In genomic region chr9:102634453-102634852, GRCm38 (mm10) we compare ENCODE assay signal across 22 mouse cellular contexts. TPM values are rescaled to one million over a fixed set of nuclear protein-coding genes. Genes with fewer than 3 reads are reported as not detected.
DNase-seq lines count a peak whose midpoint lies in the region; ATAC-seq and TF ChIP-seq lines count a peak whose summit lies in the region.
"Had no signal": no experiment of that assay in that cellular context is flagged by ENCODE, and none has a peak within 500 bp of the region (broad histone marks: within the 10 kb centered on the region; RNA-seq: fewer than 3 reads in every experiment).

No protein-coding gene starts in this region.

- TF ChIP-seq CTCF in heart, adult 2 months (IDR thresholded peaks at IDR 0.05), result no peak
- no peak for TF ChIP-seq CTCF in lung, postnatal 0 days (IDR thresholded peaks at IDR 0.05)
- no peak for TF ChIP-seq CTCF in embryonic fibroblast, embryonic 13.5 days (IDR thresholded peaks at IDR 0.05; ENCODE audit: borderline replicate concordance, insufficient read depth, low read length)

- H3K4me3 ChIP-seq in heart, embryonic 12.5 days, result no peak overlapping the region
- no peak overlapping the region for H3K4me3 ChIP-seq in heart, adult 2 months
- H3K4me3 ChIP-seq in heart, embryonic 16.5 days (ENCODE audit: low read length), result no peak overlapping the region
- no peak overlapping the region for H3K4me3 ChIP-seq in lung, postnatal 0 days (ENCODE audit: low read depth, low read length)
- H3K4me3 ChIP-seq in embryonic fibroblast, embryonic 13.5 days (ENCODE audit: insufficient read depth, low read length), result no peak overlapping the region
- H3K4me3 ChIP-seq: embryonic facial prominence, embryonic 15.5 days; forebrain, embryonic 12.5 days; hindbrain, embryonic 10.5 days; intestine, embryonic 15.5 days had no signal

- no peaks in the 10 kb centered on the region for H3K79me2 ChIP-seq in heart, adult 2 months (replicated peaks; ENCODE audit: control insufficient read depth, insufficient read depth, low read length)

- no peak overlapping the region; the same call in 1 of the 2 replicates for H3K9ac ChIP-seq in heart, embryonic 12.5 days
- H3K9ac ChIP-seq in heart, adult 2 months (ENCODE audit: low read depth, low read length), result no peak overlapping the region
- H3K9ac ChIP-seq in heart, embryonic 16.5 days (ENCODE audit: low read length), result no peak overlapping the region
- no peak overlapping the region for H3K9ac ChIP-seq in lung, postnatal 0 days (replicated peaks; ENCODE audit: low read depth)
- H3K9ac ChIP-seq: embryonic facial prominence, embryonic 15.5 days; forebrain, embryonic 12.5 days; hindbrain, embryonic 14.5 days had no signal

- H3K27me3 ChIP-seq in heart, embryonic 12.5 days (replicated peaks), result no peaks in the 10 kb centered on the region
- no peaks in the 10 kb centered on the region for H3K27me3 ChIP-seq in heart, adult 2 months (ENCODE audit: control insufficient read depth, insufficient read depth, low read length)
- no peaks in the 10 kb centered on the region for H3K27me3 ChIP-seq in heart, embryonic 16.5 days (ENCODE audit: control insufficient read depth, insufficient read depth, low read length)
- no peaks in the 10 kb centered on the region for H3K27me3 ChIP-seq in lung, postnatal 0 days (replicated peaks; ENCODE audit: insufficient read depth, low read length)
- H3K27me3 ChIP-seq: CH12.LX; embryonic facial prominence, embryonic 15.5 days; forebrain, embryonic 12.5 days; intestine, embryonic 15.5 days had no signal

- TF ChIP-seq POLR2A in heart, adult 2 months (IDR thresholded peaks at IDR 0.05; ENCODE audit: insufficient read depth, low read depth, low read length), result no peak
- TF ChIP-seq POLR2A in embryonic fibroblast, embryonic 13.5 days (IDR thresholded peaks at IDR 0.05; ENCODE audit: low read depth, low read length), result no peak

- no peaks in the 10 kb centered on the region for H3K9me3 ChIP-seq in heart, embryonic 12.5 days (replicated peaks)
- no peaks in the 10 kb centered on the region for H3K9me3 ChIP-seq in heart, embryonic 16.5 days (replicated peaks; ENCODE audit: control insufficient read depth, low read length)
- no peaks in the 10 kb centered on the region for H3K9me3 ChIP-seq in lung, postnatal 0 days (ENCODE audit: low read length)
- H3K9me3 ChIP-seq: embryonic facial prominence, embryonic 15.5 days; forebrain, embryonic 12.5 days; hindbrain, embryonic 10.5 days; intestine, embryonic 15.5 days had no signal

- no peak for TF ChIP-seq EP300 in heart, adult 2 months (IDR thresholded peaks at IDR 0.05; ENCODE audit: insufficient read depth, low read depth, low read length)
- peak; percentile 92 for TF ChIP-seq EP300 in lung, postnatal 0 days (IDR thresholded peaks at IDR 0.05)

- H3K36me3 ChIP-seq in heart, embryonic 12.5 days, result peaks cover 15% of the 10 kb centered on the region
- H3K36me3 ChIP-seq in heart, adult 2 months (ENCODE audit: control insufficient read depth, insufficient read depth, low read length), result no peaks in the 10 kb centered on the region
- peaks cover 4% of the 10 kb centered on the region; the same call in 1 of the 2 replicates for H3K36me3 ChIP-seq in heart, embryonic 16.5 days (ENCODE audit: control insufficient read depth, insufficient read depth)
- H3K36me3 ChIP-seq in lung, postnatal 0 days (ENCODE audit: insufficient read depth, low read length), result no peaks in the 10 kb centered on the region; the same call in 1 of the 2 replicates
- H3K36me3 ChIP-seq: intestine, embryonic 15.5 days had no signal

- H3K27ac ChIP-seq in heart, embryonic 12.5 days (ENCODE audit: poor library complexity, severe bottlenecking), result peak overlapping the region; percentile 44
- no peak overlapping the region for H3K27ac ChIP-seq in heart, adult 2 months
- peak overlapping the region; percentile 84 for H3K27ac ChIP-seq in heart, embryonic 16.5 days (ENCODE audit: low read length)
- H3K27ac ChIP-seq in lung, postnatal 0 days (ENCODE audit: low read length), result no peak overlapping the region
- peak overlapping the region; percentile 69 for H3K27ac ChIP-seq in embryonic fibroblast, embryonic 13.5 days (ENCODE audit: insufficient read depth, low read length)
- H3K27ac ChIP-seq: embryonic facial prominence, embryonic 15.5 days; forebrain, embryonic 12.5 days; hindbrain, embryonic 14.5 days; intestine, embryonic 15.5 days had no signal

- ATAC-seq in heart, embryonic 12.5 days (ENCODE audit: insufficient number of reproducible peaks, low FRiP score), result no peak
- ATAC-seq in heart, embryonic 16.5 days (replicated peaks; ENCODE audit: extremely low read depth, insufficient read depth, low FRiP score), result peak; percentile 74
- ATAC-seq in lung, postnatal 0 days, result peak; percentile 40
- ATAC-seq: forebrain, embryonic 16.5 days; intestine, embryonic 15.5 days had no signal

- H3K4me1 ChIP-seq in heart, embryonic 12.5 days (replicated peaks), result peaks cover 41% of the 10 kb centered on the region
- no peaks in the 10 kb centered on the region; the same call in 1 of the 2 replicates for H3K4me1 ChIP-seq in heart, adult 2 months (ENCODE audit: control insufficient read depth, insufficient read depth, low read length)
- H3K4me1 ChIP-seq in heart, embryonic 16.5 days (ENCODE audit: control insufficient read depth, insufficient read depth, low read length), result peaks cover 29% of the 10 kb centered on the region
- peaks cover 6% of the 10 kb centered on the region; the same call in 1 of the 2 replicates for H3K4me1 ChIP-seq in lung, postnatal 0 days (ENCODE audit: insufficient read depth, low read depth, low read length)
- H3K4me1 ChIP-seq in embryonic fibroblast, embryonic 13.5 days (ENCODE audit: control insufficient read depth, insufficient read depth, low read length), result peaks cover 23% of the 10 kb centered on the region

- 38% methylated on average over 8 of the region's 8 CpGs for WGBS in heart, embryonic 12.5 days
- 61% methylated on average over 8 of the region's 8 CpGs for WGBS in heart, adult 2 months
- WGBS in heart, embryonic 16.5 days, result 32% methylated on average over 8 of the region's 8 CpGs
- 64% methylated on average over 8 of the region's 8 CpGs for WGBS in lung, postnatal 0 days

- DNase-seq in heart, adult 2 months, result no peak
- no peak for DNase-seq in heart, postnatal 10 days
- peak; percentile 55 for DNase-seq in lung, postnatal 0 days (ENCODE audit: low spot score)
- no peak for DNase-seq in lung, postnatal 14 days
- DNase-seq in T-cell, adult 2 months (ENCODE audit: low spot score), result no peak
- DNase-seq: adrenal gland, postnatal 10 days; cerebellum, adult 11 months; cerebellum, adult 8-10 months; cerebellum, postnatal 14 days; embryo, embryonic 11 days; gastrocnemius, postnatal 10 days; kidney, adult 18-20 months had no signal

- no peak overlapping the region for H3K4me2 ChIP-seq in heart, embryonic 12.5 days
- peak overlapping the region; percentile 29 for H3K4me2 ChIP-seq in heart, embryonic 16.5 days (ENCODE audit: low read depth, low read length)
- no peak overlapping the region for H3K4me2 ChIP-seq in lung, postnatal 0 days (replicated peaks; ENCODE audit: low read depth, low read length)
- H3K4me2 ChIP-seq: embryonic facial prominence, embryonic 15.5 days; forebrain, embryonic 12.5 days; hindbrain, embryonic 14.5 days; intestine, embryonic 15.5 days had no signal

- intact Hi-C loops in heart, adult 2 months (cut with DNase I), result loop anchor here (10.0 kb wide), 1 partner anchor 670 kb away; the partner anchor contains the start of genes 1300017J02Rik and Topbp1
- intact Hi-C loops in heart, postnatal 10 days (cut with DNase I), result no loop called here

RNA-seq across cellular contexts. Expression of gene Cep63, which starts 8.1 kb away (rescaled TPM):
- 44.2 and 51.4 TPM in 2 replicates for polyA plus RNA-seq in heart, embryonic 12.5 days (2016; fragmentation: Nextera tagmentation; extraction: Ambion mirVana)
- total RNA-seq in heart, adult 2 months (2021), result 10 to 100 TPM; 49.4 to 57.5 TPM
- polyA plus RNA-seq in heart, adult 2 months (2012; rRNA removed), result 7.3 and 9.9 TPM in 2 replicates
- polyA plus RNA-seq in heart, embryonic 16.5 days (2015; fragmentation: Nextera tagmentation; extraction: Ambion mirVana), result 52.1 and 52.6 TPM in 2 replicates
- 10 to 100 TPM; 34.3 to 36.1 TPM for total RNA-seq in heart, postnatal 10 days (2021)
- polyA plus RNA-seq in lung, postnatal 0 days (2015; fragmentation: Nextera tagmentation; extraction: Ambion mirVana), result 33.8 and 35.3 TPM in 2 replicates
- 22.8 and 27.0 TPM in 2 replicates for polyA plus RNA-seq in embryonic fibroblast, embryonic 13.5 days (2011; ENCODE audit: insufficient read length, low read depth, missing spikeins)

RNA-seq across cellular contexts. Expression of gene Anapc13, which starts 8.4 kb away (rescaled TPM):
- polyA plus RNA-seq in heart, embryonic 12.5 days (2016; fragmentation: Nextera tagmentation; extraction: Ambion mirVana), result 227 and 238 TPM in 2 replicates
- total RNA-seq in heart, adult 2 months (2021), result 100 to 1,000 TPM; 344 to 384 TPM
- polyA plus RNA-seq in heart, adult 2 months (2012; rRNA removed), result 128 and 135 TPM in 2 replicates
- 211 and 221 TPM in 2 replicates for polyA plus RNA-seq in heart, embryonic 16.5 days (2015; fragmentation: Nextera tagmentation; extraction: Ambion mirVana)
- total RNA-seq in heart, postnatal 10 days (2021), result 100 to 1,000 TPM; 305 TPM
- 140 and 151 TPM in 2 replicates for polyA plus RNA-seq in lung, postnatal 0 days (2015; fragmentation: Nextera tagmentation; extraction: Ambion mirVana)
- 44.9 and 51.4 TPM in 2 replicates for polyA plus RNA-seq in embryonic fibroblast, embryonic 13.5 days (2011; ENCODE audit: insufficient read length, low read depth, missing spikeins)

Comparison
In these comparisons a context has a peak if more than half of its experiments do, and no peak if none do; other contexts are left out.
1. H3K27ac ChIP-seq: peak in heart, embryonic 12.5 days (single experiment), heart, embryonic 16.5 days (single experiment) and embryonic fibroblast, embryonic 13.5 days (single experiment); none in heart, adult 2 months (single experiment) and lung, postnatal 0 days (single experiment).